Mouse (Mus musculus): ENCODE data around the gene Gm27021. TPM values are rescaled to one million over a fixed set of nuclear protein-coding genes. Genes with fewer than 3 reads are reported as not detected.

Gene Gm27021
- not detected for total RNA-seq (2023)

GRCm38 (mm10) chr8:120667561-120668373 lies at the start of gene Gm27021, which contains the start of gene Cox4i1:
TSS of gene Gm27021 (minus strand) at chr8:120668079.
TSS of gene Cox4i1 (plus strand) at chr8:120668222.

GRCm38 (mm10) chr8:120668374-120668905 lies 561 bp upstream of the Gm27021 start, which contains the start of gene Emc8:
TSS of gene Emc8 (minus strand) at chr8:120668573.

GRCm38 (mm10) chr8:120647532-120647931 lies 20.3 kb downstream of the Gm27021 start, which contains the start of gene 1190005I06Rik:
TSS of gene 1190005I06Rik (minus strand) at chr8:120647632.

GRCm38 (mm10) chr8:120588908-120589771 lies 78.7 kb downstream of the Gm27021 start, which contains the start of gene Gins2:
TSS of gene Gins2 (minus strand) at chr8:120589304.

Other genes with a start within 250 kb of the Gm27021 start
- 1 to 10 TPM; 3.9 to 4.8 TPM for gene Gins2, start 78.8 kb downstream of the Gm27021 start, total RNA-seq (2023)
- gene 1190005I06Rik, start 20.4 kb downstream of the Gm27021 start, total RNA-seq (2023) = not detected
- gene Cox4i1, start 143 bp upstream of the Gm27021 start, total RNA-seq (2023) = 100 to 1,000 TPM; 389 to 443 TPM
- gene Emc8, start 494 bp upstream of the Gm27021 start, total RNA-seq (2023) = 10 to 100 TPM; 28.6 to 34.8 TPM
- 100 to 1,000 TPM; 392 to 454 TPM for gene Irf8, start 68.3 kb upstream of the Gm27021 start, total RNA-seq (2023)